Mouse (Mus musculus) CH12.LX (cell line): ENCODE measurements around the gene Qrfp.

Source experiments
- CHD1 ChIP-seq: IDR thresholded peaks from 2 replicates; pipeline ENCODE4 v1.6.1; 2012; ENCODE audit warnings: low read depth, low read length, improper control_type of control experiment, inconsistent platforms
- CHD2 ChIP-seq: IDR thresholded peaks from 2 replicates; pipeline ENCODE4 v1.6.1; 2011; ENCODE audit warnings: low read length, improper control_type of control experiment
- CTCF ChIP-seq, 2 experiments: IDR thresholded peaks in 1 of 2; conservative IDR thresholded peaks in 1 of 2; 2 replicates each; pipeline ENCODE4 v1.5.1; 2011 to 2012; ENCODE audit warnings: low read depth in 2 of 2, low read length in 2 of 2, improper control_type of control experiment in 1 of 2, inconsistent platforms in 1 of 2, mild to moderate bottlenecking in 1 of 2, moderate library complexity in 1 of 2
- ELF1 ChIP-seq: IDR thresholded peaks from 2 replicates; pipeline ENCODE4 v1.6.1; 2014; ENCODE audit warnings: low read depth, mild to moderate bottlenecking, inconsistent platforms, low read length, improper control_type of control experiment
- EP300 ChIP-seq: IDR thresholded peaks from 2 replicates; pipeline ENCODE4 v1.6.1; 2011; ENCODE audit warnings: low read length, improper control_type of control experiment
- ETS1 ChIP-seq: conservative IDR thresholded peaks from 2 replicates; pipeline ENCODE4 v1.6.1; 2012; ENCODE audit warnings: low read depth, mild to moderate bottlenecking, inconsistent platforms, low read length, improper control_type of control experiment, moderate library complexity
- HCFC1 ChIP-seq: IDR thresholded peaks from 2 replicates; pipeline ENCODE4 v1.6.1; 2012; ENCODE audit warnings: low read depth, mild to moderate bottlenecking, inconsistent platforms, low read length, improper control_type of control experiment
- JUND ChIP-seq: conservative IDR thresholded peaks from 2 replicates; pipeline ENCODE4 v1.6.1; 2011; ENCODE audit warnings: low read depth, low read length, improper control_type of control experiment
- MXI1 ChIP-seq: IDR thresholded peaks from 2 replicates; pipeline ENCODE4 v1.6.1; 2011; ENCODE audit warnings: mild to moderate bottlenecking, low read depth, low read length, improper control_type of control experiment
- POLR2A ChIP-seq: IDR thresholded peaks from 2 replicates; pipeline ENCODE4 v1.6.1; 2011; ENCODE audit warnings: low read depth, mild to moderate bottlenecking, improper control_type of control experiment, low read length
- TBP ChIP-seq: conservative IDR thresholded peaks from 2 replicates; pipeline ENCODE4 v1.6.1; 2011; ENCODE audit warnings: low read depth, low read length, improper control_type of control experiment
- TCF12 ChIP-seq: IDR thresholded peaks from 2 replicates; pipeline ENCODE4 v1.6.1; 2014; ENCODE audit warnings: low read depth, mild to moderate bottlenecking, inconsistent platforms, low read length, improper control_type of control experiment
- USF1 ChIP-seq: IDR thresholded peaks from 2 replicates; pipeline ENCODE4 v1.6.1; 2014; ENCODE audit warnings: low read depth, mild to moderate bottlenecking, inconsistent platforms, low read length, improper control_type of control experiment

DNA sequence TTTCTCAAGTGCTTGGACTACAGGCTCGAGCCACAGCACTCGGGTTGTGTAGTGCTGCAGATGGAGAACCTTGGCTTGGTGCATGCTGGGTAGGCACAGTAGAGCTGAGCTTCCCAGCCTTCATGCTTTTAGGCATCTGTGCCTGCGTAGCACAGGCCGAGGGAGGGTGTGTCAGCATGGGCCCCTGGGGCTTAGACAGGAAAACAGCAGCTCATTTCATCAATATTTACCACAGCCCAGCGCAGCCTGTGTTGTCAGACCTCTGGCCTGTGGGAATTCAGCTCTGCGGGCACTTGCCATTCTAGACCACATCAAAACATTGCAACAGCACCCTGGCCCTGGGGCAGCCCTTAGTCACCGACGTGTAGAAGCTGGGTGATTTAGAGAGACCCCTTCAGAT is 45.6 kb upstream of the Qrfp start:
- TF ChIP-seq CTCF (conservative IDR thresholded peaks at IDR 0.05 in 1 of 2, IDR thresholded peaks at IDR 0.05 in 1 of 2; ENCODE audit: low read depth in 2 of 2, low read length in 2 of 2) (no peak), POLR2A (no peak), TCF12 (no peak), USF1 (no peak), HCFC1 (no peak), CHD1 (no peak), ELF1 (no peak), JUND (no peak), ETS1 (no peak), TBP (no peak), CHD2 (no peak), MXI1 (no peak), EP300 (no peak)
